In genomic region chr5:144256541-144256870, GRCm38 (mm10) we compare ENCODE assay signal across 8 mouse cellular contexts. TPM values are rescaled to one million over a fixed set of nuclear protein-coding genes. Genes with fewer than 3 reads are reported as not detected.
DNase-seq lines count a peak whose midpoint lies in the region; ATAC-seq and TF ChIP-seq lines count a peak whose summit lies in the region.

No protein-coding gene starts in this region.

- peak overlapping the region; percentile 84 for H3K27ac ChIP-seq in forebrain, embryonic 15.5 days (replicated peaks)
- H3K27ac ChIP-seq in liver, postnatal 0 days (ENCODE audit: low read depth): peak overlapping the region; percentile 93

- ATAC-seq in erythroblast, adult 5-6 weeks (replicated peaks; ENCODE audit: low FRiP score, poor library complexity, severe bottlenecking): no peak
- ATAC-seq in forebrain, embryonic 15.5 days (replicated peaks): no peak
- ATAC-seq in liver, postnatal 0 days: no peak
- ATAC-seq in erythroid progenitor cell, adult 5-6 weeks (replicated peaks; ENCODE audit: low FRiP score, poor library complexity, severe bottlenecking): no peak

- H3K79me2 ChIP-seq in C2C12 (ENCODE audit: control insufficient read depth, insufficient read depth): peaks cover 62% of the 10 kb centered on the region

- peak overlapping the region; percentile 90 for H3K9ac ChIP-seq in forebrain, embryonic 15.5 days (replicated peaks)
- peak overlapping the region; percentile 92 for H3K9ac ChIP-seq in liver, postnatal 0 days (replicated peaks)

- peak overlapping the region; percentile 76 for H3K4me3 ChIP-seq in erythroblast, embryonic 14.5 days (replicated peaks)
- H3K4me3 ChIP-seq in C2C12 (ENCODE audit: insufficient read depth, poor library complexity, severe bottlenecking): peak overlapping the region; percentile 57
- H3K4me3 ChIP-seq in forebrain, embryonic 15.5 days: peak overlapping the region; percentile 98
- peak overlapping the region; percentile 94 for H3K4me3 ChIP-seq in liver, postnatal 0 days (ENCODE audit: low read depth, low read length)

- no peaks in the 10 kb centered on the region for H3K9me3 ChIP-seq in erythroblast, embryonic 14.5 days (ENCODE audit: control insufficient read depth, low read length)
- no peaks in the 10 kb centered on the region for H3K9me3 ChIP-seq in forebrain, embryonic 15.5 days
- H3K9me3 ChIP-seq in liver, postnatal 0 days (ENCODE audit: low read length): no peaks in the 10 kb centered on the region

- WGBS in forebrain, embryonic 15.5 days: 5% methylated on average over 7 of the region's 7 CpGs
- WGBS in liver, postnatal 0 days (ENCODE audit: insufficient replicate concordance): 14% methylated on average over 7 of the region's 7 CpGs

- peaks cover 44% of the 10 kb centered on the region for H3K4me1 ChIP-seq in erythroblast, embryonic 14.5 days (ENCODE audit: control insufficient read depth)
- peaks cover 47% of the 10 kb centered on the region for H3K4me1 ChIP-seq in forebrain, embryonic 15.5 days
- H3K4me1 ChIP-seq in liver, postnatal 0 days (ENCODE audit: insufficient read depth): peaks cover 42% of the 10 kb centered on the region

- no peak for TF ChIP-seq CTCF in C2C12 (IDR thresholded peaks at IDR 0.05; ENCODE audit: control insufficient read depth, insufficient read depth, insufficient read length)
- no peak for TF ChIP-seq CTCF in liver, postnatal 0 days (IDR thresholded peaks at IDR 0.05; ENCODE audit: low read depth)

- H3K36me3 ChIP-seq in erythroblast, embryonic 14.5 days (ENCODE audit: control insufficient read depth): peaks cover 21% of the 10 kb centered on the region
- H3K36me3 ChIP-seq in C2C12 (ENCODE audit: control insufficient read depth, insufficient read depth): peaks cover 11% of the 10 kb centered on the region
- H3K36me3 ChIP-seq in forebrain, embryonic 15.5 days: no peaks in the 10 kb centered on the region
- H3K36me3 ChIP-seq in liver, postnatal 0 days (replicated peaks; ENCODE audit: insufficient read depth, low read length): peaks cover 10% of the 10 kb centered on the region; the same call in 1 of the 2 replicates

- TF ChIP-seq EP300 in liver, postnatal 0 days (IDR thresholded peaks at IDR 0.05; ENCODE audit: low read depth): no peak

- peak overlapping the region; percentile 73 for H3ac ChIP-seq in C2C12 (ENCODE audit: control insufficient read depth, insufficient read length, low read depth)

- peaks cover 54% of the 10 kb centered on the region for H3K79me3 ChIP-seq in C2C12 (ENCODE audit: low read depth)

- peak overlapping the region; percentile 67 for H3K4me2 ChIP-seq in forebrain, embryonic 15.5 days (replicated peaks)
- H3K4me2 ChIP-seq in liver, postnatal 0 days (ENCODE audit: low read depth, low read length): peak overlapping the region; percentile 89

- no peak for DNase-seq in liver, postnatal 0 days
- DNase-seq in cerebellum, postnatal 25 days: no peak
- no peak for DNase-seq in MN1 (ENCODE audit: low spot score)

- H3K27me3 ChIP-seq in erythroblast, embryonic 14.5 days (ENCODE audit: control insufficient read depth): peaks cover 13% of the 10 kb centered on the region
- H3K27me3 ChIP-seq in C2C12 (ENCODE audit: control insufficient read depth, insufficient read depth, insufficient read length): no peaks in the 10 kb centered on the region
- no peaks in the 10 kb centered on the region for H3K27me3 ChIP-seq in forebrain, embryonic 15.5 days
- H3K27me3 ChIP-seq in liver, postnatal 0 days (ENCODE audit: insufficient read depth, low read length): no peaks in the 10 kb centered on the region

TF ChIP-seq in C2C12, 6 proteins besides CTCF, POLR2A, EP300 and RAD21:
- TF ChIP-seq MAX (IDR thresholded peaks at IDR 0.05) (no peak), MYOG (IDR thresholded peaks at IDR 0.05; ENCODE audit: control insufficient read depth, extremely low read depth, insufficient read length) (no peak), USF1 (IDR thresholded peaks at IDR 0.05; ENCODE audit: low read depth) (no peak), FOSL1 (IDR thresholded peaks at IDR 0.05; ENCODE audit: insufficient read depth, low read length, poor library complexity, severe bottlenecking) (no peak), MYOD1 (IDR thresholded peaks at IDR 0.05; ENCODE audit: control insufficient read depth, insufficient read length, low read depth) (no peak), CEBPB (IDR thresholded peaks at IDR 0.05; ENCODE audit: low read depth) (no peak)

RNA-seq across cellular contexts. Expression of gene Bri3, which starts 12.3 kb away (rescaled TPM):
- 1.5 and 2.0 TPM in 2 replicates for polyA plus RNA-seq in erythroblast, embryonic 14.5 days (2012)
- total RNA-seq in erythroblast, adult 5-6 weeks (2015; ENCODE audit: low replicate concordance): 1.9 and 9.0 TPM in 2 replicates
- total RNA-seq in erythroblast, adult 5-6 weeks (2017; ENCODE audit: low replicate concordance): 7.6 and 19.7 TPM in 2 replicates
- polyA plus RNA-seq in C2C12 (2012; fragmentation: generic; extraction: Trizol): 121 TPM
- polyA plus RNA-seq in forebrain, embryonic 15.5 days (2015; fragmentation: Nextera tagmentation; extraction: Ambion mirVana): 111 and 115 TPM in 2 replicates
- 51.1 and 53.0 TPM in 2 replicates for polyA plus RNA-seq in liver, postnatal 0 days (2015; fragmentation: Nextera tagmentation; extraction: Ambion mirVana)
- 20.1 and 20.5 TPM in 2 replicates for total RNA-seq in erythroid progenitor cell, adult 5-6 weeks (2015; ENCODE audit: low replicate concordance)
- 3.0 and 4.9 TPM in 2 replicates for total RNA-seq in erythroid progenitor cell, adult 5-6 weeks (2017; ENCODE audit: low replicate concordance)

RNA-seq across cellular contexts. Expression of gene Tecpr1, which starts 33.1 kb away (rescaled TPM):
- polyA plus RNA-seq in erythroblast, embryonic 14.5 days (2012): 0.09 and 0.18 TPM in 2 replicates
- total RNA-seq in erythroblast, adult 5-6 weeks (2015; ENCODE audit: low replicate concordance): 0.38 and 2.1 TPM in 2 replicates
- 0.56 and 0.94 TPM in 2 replicates for total RNA-seq in erythroblast, adult 5-6 weeks (2017; ENCODE audit: low replicate concordance)
- polyA plus RNA-seq in C2C12 (2012; fragmentation: generic; extraction: Trizol): 10.5 TPM
- polyA plus RNA-seq in forebrain, embryonic 15.5 days (2015; fragmentation: Nextera tagmentation; extraction: Ambion mirVana): 46.3 and 50.8 TPM in 2 replicates
- polyA plus RNA-seq in liver, postnatal 0 days (2015; fragmentation: Nextera tagmentation; extraction: Ambion mirVana): 2.1 and 2.5 TPM in 2 replicates
- total RNA-seq in erythroid progenitor cell, adult 5-6 weeks (2015; ENCODE audit: low replicate concordance): 2.9 and 8.3 TPM in 2 replicates
- total RNA-seq in erythroid progenitor cell, adult 5-6 weeks (2017; ENCODE audit: low replicate concordance): 2.1 and 6.2 TPM in 2 replicates

Comparison
In these comparisons a context has a peak if more than half of its experiments do, and no peak if none do; other contexts are left out.
1. RNA of gene Bri3, which starts 12.3 kb away (polyA plus RNA-seq): 121 TPM in C2C12 (single experiment), 111 to 115 TPM in forebrain, embryonic 15.5 days and 51.1 to 53.0 TPM in liver, postnatal 0 days; 1.5 to 2.0 TPM in erythroblast, embryonic 14.5 days; every median in the first group is over 10 times any median in the second.
2. Peak in every context shown above with its lines, with median percentiles within 50 percentile points of each other: H3K4me3 ChIP-seq.